Mouse (Mus musculus) liver, postnatal 0 days (tissue): ENCODE data around the gene Zfp292. TPM values are rescaled to one million over a fixed set of nuclear protein-coding genes. Genes with fewer than 3 reads are reported as not detected.
A peak's percentile ranks its signal among the peaks of the same experiment; 100 is the strongest.
"Not testable (repeated sequence)": the region's sequence is repeated elsewhere in the genome, so short reads cannot be mapped to it uniquely, and the experiment has no call there.

ENCODE experiments used
- ATAC-seq: fragments of 200-750 bp; cut with Nextera tagmentation; 2 replicates; pipeline ENCODE4 v1.8.0; 2017; ENCODE audit warnings: mild to moderate bottlenecking, moderate library complexity
- DNase-seq: peaks from one replicate; pipeline ENCODE4 v3.0.0-alpha.2; 2016
- H3K27ac ChIP-seq: fragments of 300-500 bp; sonication (generic); 2 replicates; pipeline ENCODE4 v1.5.1; 2014; ENCODE audit warnings: antibody characterized with exemption, moderate library complexity, mild to moderate bottlenecking, low read depth
- H3K27me3 ChIP-seq: fragments of 300-500 bp; sonication (generic); 2 replicates; pipeline ENCODE4 v1.6.1; 2014; ENCODE audit warnings: low read length, control low read depth, mixed read lengths; ENCODE audit not compliant: insufficient read depth
- H3K36me3 ChIP-seq: fragments of 300-500 bp; sonication (generic); replicated peaks from 2 replicates; pipeline ENCODE4 v1.6.1; 2014; ENCODE audit warnings: mild to moderate bottlenecking, control low read depth, low read length, moderate library complexity, mixed read lengths; ENCODE audit not compliant: insufficient read depth
- H3K4me1 ChIP-seq: fragments of 300-500 bp; sonication (generic); 2 replicates; pipeline ENCODE4 v1.6.1; 2014; ENCODE audit warnings: antibody characterized with exemption, mild to moderate bottlenecking, control low read depth; ENCODE audit not compliant: insufficient read depth
- H3K4me2 ChIP-seq: fragments of 300-500 bp; sonication (generic); 2 replicates; pipeline ENCODE4 v1.6.1; 2014; ENCODE audit warnings: low read depth, mild to moderate bottlenecking, low read length, moderate library complexity, mixed read lengths
- H3K4me3 ChIP-seq: fragments of 300-500 bp; sonication (generic); 2 replicates; pipeline ENCODE4 v1.5.1; 2014; ENCODE audit warnings: low read depth, low read length
- H3K9ac ChIP-seq: fragments of 300-500 bp; sonication (generic); replicated peaks from 2 replicates; pipeline ENCODE4 v1.6.1; 2014; ENCODE audit warnings: mild to moderate bottlenecking, moderate library complexity
- H3K9me3 ChIP-seq: fragments of 300-500 bp; sonication (generic); 2 replicates; pipeline ENCODE4 v1.6.1; 2016; ENCODE audit warnings: mild to moderate bottlenecking, control low read depth, low read length, mixed read lengths
- CTCF ChIP-seq: sonication (generic); IDR thresholded peaks from 2 replicates; pipeline ENCODE4 v1.5.1; 2016; ENCODE audit warnings: antibody characterized with exemption, low read depth
- EP300 ChIP-seq: IDR thresholded peaks from 2 replicates; pipeline ENCODE4 v1.6.1; 2016; ENCODE audit warnings: antibody characterized with exemption, low read depth, mild to moderate bottlenecking
- WGBS: fragments of 180-500 bp; shearing (Covaris S2); extraction: QIAGEN DNeasy Blood & Tissue Kit; methylation state at CpG from one replicate; pipeline ENCODE4 v1.1.7; 2014; ENCODE audit not compliant: insufficient replicate concordance; 5-methylcytosine and 5-hydroxymethylcytosine counted together
- polyA plus RNA-seq: library from polyadenylated mRNA; unstranded; fragments of >200 nt; fragmentation: Nextera tagmentation; extraction: Ambion mirVana; gene quantifications from 2 replicates; pipeline ENCODE4 v1.2.1, GENCODE M21; 2015

Zfp292 gene
- 3.6 and 4.5 TPM in 2 replicates for polyA plus RNA-seq

DNA sequence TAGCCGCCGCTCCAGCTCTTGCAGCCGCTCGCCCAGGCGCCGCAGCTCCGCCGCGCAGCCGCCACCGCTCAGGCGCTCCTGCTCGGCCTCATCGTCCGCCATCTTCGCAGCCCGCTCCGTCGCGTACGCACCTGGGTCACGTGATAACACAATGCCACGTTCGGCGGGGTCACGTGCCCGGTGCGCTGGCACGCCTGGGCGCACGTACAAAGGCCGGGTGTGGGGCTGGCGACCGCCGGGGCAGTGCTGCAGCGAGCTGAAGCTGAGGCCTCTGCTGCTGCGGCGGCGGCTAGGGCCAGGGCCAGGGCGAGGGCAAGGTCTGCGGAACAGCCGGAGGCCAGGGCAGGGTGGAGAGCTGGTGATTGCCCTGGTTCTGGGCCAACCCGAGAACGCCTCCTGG lies at the start of gene Zfp292:
Gene Zfp292, minus strand, starts transcription at position 143 of the 400 bp plus-strand sequence.
- Histone ChIP-seq H3K4me1 (peaks cover 26% of the 10 kb centered on the region), H3K27ac (peak within 1 kb of the TSS; percentile 98), H3K9ac (peak within 1 kb of the TSS; percentile 94), H3K27me3 (no peaks in the 10 kb centered on the region), H3K4me2 (peak within 1 kb of the TSS; percentile 78), H3K4me3 (peak within 1 kb of the TSS; percentile 96), H3K9me3 (no peaks in the 10 kb centered on the region), H3K36me3 (no peaks in the 10 kb centered on the region)
- DNase-seq (peak; percentile 94), ATAC-seq (peak; percentile 86)
- WGBS, result under 1% methylated on average over 29 of the region's 44 CpGs
- TF ChIP-seq EP300 (no peak), CTCF (no peak)

- WGBS, result 81% methylated on average over 7 of the region's 7 CpGs
- not testable (repeated sequence) for ATAC-seq, H3K4me1 ChIP-seq, H3K27me3 ChIP-seq, H3K4me3 ChIP-seq, H3K27ac ChIP-seq, H3K9ac ChIP-seq, H3K36me3 ChIP-seq, H3K9me3 ChIP-seq, DNase-seq, H3K4me2 ChIP-seq
These were observed 45.6 kb upstream of the Zfp292 start for GRCm38 (mm10) chr4:34928386-34928785.

GRCm38 (mm10) chr4:34922177-34922870 lies 39.6 kb upstream of the Zfp292 start:
- DNase-seq (no peak), ATAC-seq (peak; percentile 62)
- Histone ChIP-seq H3K36me3 (no peaks in the 10 kb centered on the region), H3K27me3 (no peaks in the 10 kb centered on the region), H3K4me3 (no peak overlapping the region), H3K9ac (no peak overlapping the region), H3K9me3 (no peaks in the 10 kb centered on the region), H3K4me1 (no peaks in the 10 kb centered on the region), H3K27ac (no peak overlapping the region), H3K4me2 (no peak overlapping the region)
- WGBS, result 58% methylated on average over 6 of the region's 6 CpGs
- TF ChIP-seq EP300 (no peak), CTCF (peak; percentile 91)

DNA sequence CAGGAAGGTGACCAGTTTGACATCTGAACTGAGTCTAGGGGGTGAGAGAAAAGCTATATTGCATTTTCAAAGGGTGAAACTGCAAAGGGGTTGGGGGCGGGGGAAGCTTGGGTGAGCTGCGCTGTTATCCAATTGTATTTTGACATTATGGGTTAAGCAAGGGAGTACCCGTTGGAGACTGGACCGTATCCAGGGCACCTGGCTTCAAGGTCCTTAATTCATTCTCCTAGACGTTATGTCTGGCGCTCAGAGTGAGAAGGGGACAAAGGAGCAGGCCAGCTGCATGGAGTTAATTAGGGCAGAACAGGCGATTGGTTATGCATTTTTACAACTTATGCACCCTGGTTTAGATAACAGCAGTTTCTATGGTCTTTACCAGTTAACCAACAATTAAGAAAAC lies 34.6 kb upstream of the Zfp292 start:
- DNase-seq (no peak), ATAC-seq (no peak)
- H3K27me3 ChIP-seq, result no peaks in the 10 kb centered on the region
- H3K4me1 ChIP-seq, result no peaks in the 10 kb centered on the region
- WGBS, result 75% methylated on average over 7 of the region's 7 CpGs
- no peak overlapping the region for H3K4me3 ChIP-seq
- no peak for TF ChIP-seq CTCF
- no peak for TF ChIP-seq EP300
- no peak overlapping the region for H3K9ac ChIP-seq
- H3K36me3 ChIP-seq, result no peaks in the 10 kb centered on the region
- no peak overlapping the region for H3K27ac ChIP-seq
- H3K4me2 ChIP-seq, result no peak overlapping the region
- no peaks in the 10 kb centered on the region for H3K9me3 ChIP-seq

DNA sequence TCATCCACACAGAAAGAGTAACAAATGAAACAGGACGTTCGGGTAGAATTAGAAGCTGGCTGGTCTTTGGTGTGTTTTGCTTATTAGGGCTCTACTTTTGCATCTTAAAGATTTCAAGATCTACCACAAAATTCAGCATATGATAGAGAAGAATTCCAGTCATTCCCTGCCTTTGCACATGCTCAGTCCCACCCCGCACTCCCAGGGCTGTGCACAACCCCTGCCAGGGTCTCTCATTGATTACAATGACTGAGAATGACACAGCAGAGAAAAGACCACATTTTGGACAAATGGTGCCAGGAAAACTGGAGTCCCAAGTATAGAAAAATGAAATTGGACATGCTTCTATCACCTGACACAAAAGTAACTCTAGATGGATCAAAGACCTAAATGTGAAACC lies 29.4 kb upstream of the Zfp292 start:
- no peaks in the 10 kb centered on the region for H3K27me3 ChIP-seq
- 73% methylated on average over 3 of the region's 3 CpGs for WGBS
- no peaks in the 10 kb centered on the region for H3K9me3 ChIP-seq
- no peak overlapping the region for H3K4me2 ChIP-seq
- H3K4me3 ChIP-seq, result no peak overlapping the region
- H3K36me3 ChIP-seq, result no peaks in the 10 kb centered on the region
- H3K4me1 ChIP-seq, result no peaks in the 10 kb centered on the region
- ATAC-seq, result no peak
- DNase-seq, result no peak
- H3K27ac ChIP-seq, result no peak overlapping the region
- H3K9ac ChIP-seq, result no peak overlapping the region
- no peak for TF ChIP-seq EP300
- TF ChIP-seq CTCF, result no peak

DNA sequence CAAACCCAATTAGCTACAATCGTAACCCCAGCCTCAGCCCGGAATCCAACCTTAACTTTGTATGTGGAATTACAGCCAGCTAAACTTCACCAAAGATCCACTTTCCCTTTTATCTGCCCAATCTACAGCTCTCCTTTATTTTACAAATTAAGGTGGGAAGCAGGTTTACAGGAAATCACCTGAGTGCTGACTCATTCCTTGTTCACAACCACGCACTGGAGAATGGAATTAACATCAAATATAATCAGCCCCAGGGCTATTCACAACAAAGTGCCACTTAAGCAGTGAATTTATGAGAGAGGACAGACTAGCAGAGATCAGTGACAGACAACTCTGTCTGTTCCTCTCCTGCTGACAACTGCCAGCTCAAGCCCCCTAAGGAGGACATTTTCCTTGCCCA lies 28.6 kb upstream of the Zfp292 start:
- TF ChIP-seq CTCF (no peak), EP300 (no peak)
- H3K9ac ChIP-seq, result no peak overlapping the region
- H3K4me2 ChIP-seq, result no peak overlapping the region
- no peaks in the 10 kb centered on the region for H3K27me3 ChIP-seq
- no peaks in the 10 kb centered on the region for H3K36me3 ChIP-seq
- no peaks in the 10 kb centered on the region for H3K9me3 ChIP-seq
- no peak overlapping the region for H3K4me3 ChIP-seq
- no peaks in the 10 kb centered on the region for H3K4me1 ChIP-seq
- DNase-seq, result no peak
- ATAC-seq, result no peak
- no peak overlapping the region for H3K27ac ChIP-seq
- WGBS, result 68% methylated on average over 3 of the region's 3 CpGs
